Mouse (Mus musculus): ENCODE data around the gene Atf7ip. TPM values are rescaled to one million over a fixed set of nuclear protein-coding genes. Genes with fewer than 3 reads are reported as not detected.

The Atf7ip gene
- total and polyA plus RNA-seq, 2 experiments from 2014 or later: 28.7 to 43.1 TPM

DNA sequence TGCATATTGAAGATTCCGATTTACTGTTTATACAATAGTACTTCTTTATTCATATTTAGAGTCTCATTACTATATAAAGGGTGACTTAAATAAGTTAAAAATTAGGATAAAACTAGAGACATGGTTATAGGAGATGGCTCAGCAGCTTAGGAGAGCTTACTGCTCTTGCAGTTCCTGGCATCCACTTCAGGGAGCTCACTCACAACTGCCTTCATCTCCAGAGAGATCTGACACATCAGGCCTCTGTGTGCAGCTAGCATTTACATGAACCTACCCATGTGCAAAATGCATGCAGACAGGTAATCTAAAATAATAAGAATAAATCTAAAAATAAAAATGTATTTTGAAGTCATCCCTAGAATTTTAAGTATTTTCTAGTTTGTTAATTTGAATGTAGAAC is 36.1 kb downstream of the Atf7ip start:
- Histone ChIP-seq H3K9ac (replicated peaks; ENCODE audit: low read length, poor library complexity, severe bottlenecking) (no peak overlapping the region), H3K4me3 (ENCODE audit: low read depth, low read length) (no peak overlapping the region), H3K9me3 (ENCODE audit: low read length) (no peaks in the 10 kb centered on the region), H3K27me3 (ENCODE audit: insufficient read depth, low read length) (no peaks in the 10 kb centered on the region), H3K27ac (ENCODE audit: low read depth, low read length) (peak overlapping the region; percentile 71), H3K36me3 (ENCODE audit: insufficient read depth, low read length) (no peaks in the 10 kb centered on the region), H3K4me1 (ENCODE audit: insufficient read depth, low read length) (peaks cover 9% of the 10 kb centered on the region; the same call in 1 of the 2 replicates), H3K4me2 (ENCODE audit: low read depth, low read length, poor library complexity, severe bottlenecking) (no peak overlapping the region)
- TF ChIP-seq CTCF (IDR thresholded peaks at IDR 0.05): no peak
- WGBS: 72% methylated on average over 1 of the region's 1 CpGs
- DNase-seq (ENCODE audit: low spot score): no peak
- ATAC-seq (ENCODE audit: low FRiP score): no peak

DNA sequence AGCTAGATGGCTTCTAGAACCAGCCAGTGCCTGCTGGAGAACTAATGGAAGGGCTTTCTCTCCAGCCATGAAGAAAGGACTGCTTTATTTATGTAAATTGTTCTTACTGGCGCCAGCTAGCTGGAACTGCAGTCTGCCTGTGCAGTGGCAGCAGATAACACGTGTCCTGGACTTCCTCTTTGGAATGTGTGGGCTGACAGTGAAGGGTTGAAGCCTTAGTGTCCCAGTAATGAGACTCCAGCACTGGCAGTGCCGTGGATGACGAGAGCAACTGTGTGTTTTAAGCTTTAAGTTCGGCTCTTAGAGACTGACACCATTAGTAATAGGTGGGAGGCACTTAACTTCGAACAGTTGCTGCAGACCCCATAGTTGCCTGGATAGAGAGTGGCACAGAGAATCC is 37.2 kb downstream of the Atf7ip start:
- Histone ChIP-seq H3K36me3 (ENCODE audit: insufficient read depth, low read length) (no peaks in the 10 kb centered on the region), H3K27ac (ENCODE audit: low read depth, low read length) (peak overlapping the region; percentile 58), H3K4me1 (ENCODE audit: insufficient read depth, low read length) (peaks cover 9% of the 10 kb centered on the region; the same call in 1 of the 2 replicates), H3K4me2 (ENCODE audit: low read depth, low read length, poor library complexity, severe bottlenecking) (peak overlapping the region; percentile 26), H3K9ac (replicated peaks; ENCODE audit: low read length, poor library complexity, severe bottlenecking) (no peak overlapping the region), H3K4me3 (ENCODE audit: low read depth, low read length) (no peak overlapping the region), H3K27me3 (ENCODE audit: insufficient read depth, low read length) (no peaks in the 10 kb centered on the region), H3K9me3 (ENCODE audit: low read length) (no peaks in the 10 kb centered on the region)
- 6% methylated on average over 6 of the region's 6 CpGs for WGBS
- DNase-seq (ENCODE audit: low spot score): peak; percentile 87
- peak; percentile 86 for ATAC-seq (ENCODE audit: low FRiP score)
- 0 out of 2 replicates have a peak, but pooled peaks have one; percentile 19 for TF ChIP-seq CTCF (IDR thresholded peaks at IDR 0.05)

DNA sequence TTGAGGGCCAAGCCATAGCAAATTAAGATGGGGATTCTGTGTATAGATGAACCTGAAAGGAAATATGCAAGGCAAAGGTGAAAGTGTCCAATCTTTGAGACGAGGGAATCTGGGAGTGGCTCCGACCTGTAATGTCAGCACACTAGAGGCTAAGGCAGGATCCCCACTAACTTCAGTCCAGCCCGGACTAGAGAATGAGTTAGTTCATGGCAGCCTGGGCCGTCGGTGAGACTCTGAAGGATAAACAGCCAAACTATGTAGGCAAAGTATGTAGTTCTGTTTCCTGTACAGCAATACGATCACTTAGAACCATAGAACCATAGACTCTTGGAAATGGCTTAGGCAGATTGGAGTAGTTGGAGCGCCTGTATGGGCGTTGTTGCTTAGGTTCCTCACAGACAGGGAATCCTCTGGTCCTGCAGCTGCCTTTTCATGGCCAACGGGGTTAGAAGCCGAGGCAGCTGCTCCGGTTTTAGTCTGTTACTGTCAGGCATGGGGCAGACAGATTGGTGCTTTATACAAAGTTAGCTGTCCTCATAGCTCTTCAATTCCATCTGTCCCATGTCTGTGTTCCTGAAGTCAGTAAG is 39.4 kb downstream of the Atf7ip start:
- H3K36me3 ChIP-seq (ENCODE audit: insufficient read depth, low read length): no peaks in the 10 kb centered on the region
- H3K9ac ChIP-seq (replicated peaks; ENCODE audit: low read length, poor library complexity, severe bottlenecking): no peak overlapping the region
- TF ChIP-seq CTCF (IDR thresholded peaks at IDR 0.05): no peak
- WGBS: 76% methylated on average over 11 of the region's 11 CpGs
- no peaks in the 10 kb centered on the region for H3K27me3 ChIP-seq (ENCODE audit: insufficient read depth, low read length)
- H3K4me3 ChIP-seq (ENCODE audit: low read depth, low read length): no peak overlapping the region
- DNase-seq (ENCODE audit: low spot score) (no peak), ATAC-seq (ENCODE audit: low FRiP score) (no peak)
- H3K4me2 ChIP-seq (ENCODE audit: low read depth, low read length, poor library complexity, severe bottlenecking): no peak overlapping the region
- H3K27ac ChIP-seq (ENCODE audit: low read depth, low read length): no peak overlapping the region; the same call in 1 of the 2 replicates
- peaks cover 11% of the 10 kb centered on the region; the same call in 1 of the 2 replicates for H3K4me1 ChIP-seq (ENCODE audit: insufficient read depth, low read length)
- H3K9me3 ChIP-seq (ENCODE audit: low read length): no peaks in the 10 kb centered on the region

DNA sequence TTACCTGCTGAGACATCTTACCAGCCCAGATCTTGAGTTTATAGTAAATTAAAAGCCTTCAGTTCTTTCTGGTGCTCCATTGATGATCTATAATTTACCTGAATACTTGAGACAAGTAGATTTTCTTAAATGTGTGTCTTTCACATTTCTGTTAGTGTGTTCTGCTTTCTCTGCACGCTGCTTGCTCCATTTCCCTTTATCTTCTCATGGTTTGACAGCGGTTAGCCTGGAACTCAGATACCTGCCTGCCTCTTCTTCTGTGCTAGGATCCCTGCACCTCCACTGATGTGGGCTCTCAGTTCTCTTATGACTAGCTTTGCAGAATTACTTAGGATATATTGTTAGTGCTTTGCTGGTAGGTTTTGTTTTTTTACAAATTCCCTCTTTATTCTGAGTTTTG is 40.3 kb downstream of the Atf7ip start:
- Histone ChIP-seq H3K9me3 (ENCODE audit: low read length) (no peaks in the 10 kb centered on the region), H3K36me3 (ENCODE audit: insufficient read depth, low read length) (no peaks in the 10 kb centered on the region), H3K9ac (replicated peaks; ENCODE audit: low read length, poor library complexity, severe bottlenecking) (no peak overlapping the region), H3K27me3 (ENCODE audit: insufficient read depth, low read length) (no peaks in the 10 kb centered on the region), H3K4me2 (ENCODE audit: low read depth, low read length, poor library complexity, severe bottlenecking) (no peak overlapping the region), H3K27ac (ENCODE audit: low read depth, low read length) (peak overlapping the region; percentile 33; the same call in 1 of the 2 replicates), H3K4me1 (ENCODE audit: insufficient read depth, low read length) (peaks cover 11% of the 10 kb centered on the region; the same call in 1 of the 2 replicates), H3K4me3 (ENCODE audit: low read depth, low read length) (no peak overlapping the region)
- no peak for TF ChIP-seq CTCF (IDR thresholded peaks at IDR 0.05)
- no peak for ATAC-seq (ENCODE audit: low FRiP score)
- 74% methylated on average over 2 of the region's 2 CpGs for WGBS
- no peak for DNase-seq (ENCODE audit: low spot score)

DNA sequence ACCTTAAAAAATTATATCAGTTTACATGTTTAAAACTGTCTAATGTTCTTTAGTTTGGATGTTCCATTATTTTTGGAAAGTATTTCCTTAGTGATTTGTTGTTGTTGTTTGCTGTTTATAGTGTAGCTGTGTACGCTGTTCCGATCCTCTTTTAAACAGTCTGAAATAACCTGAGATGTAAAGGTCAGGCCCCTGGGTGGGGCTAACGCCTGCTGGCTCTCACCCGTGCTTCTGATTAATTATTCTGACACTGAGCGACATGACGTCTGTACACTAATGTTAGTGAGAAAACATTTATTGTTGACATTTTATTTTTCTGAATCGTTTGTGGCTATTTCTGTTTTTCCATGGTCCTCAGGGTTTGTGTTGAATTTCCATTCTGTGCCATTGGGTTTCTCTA is 41.0 kb downstream of the Atf7ip start:
- ATAC-seq (ENCODE audit: low FRiP score): no peak
- WGBS: 30% methylated on average over 7 of the region's 7 CpGs
- Histone ChIP-seq H3K27me3 (ENCODE audit: insufficient read depth, low read length) (no peaks in the 10 kb centered on the region), H3K9ac (replicated peaks; ENCODE audit: low read length, poor library complexity, severe bottlenecking) (no peak overlapping the region), H3K9me3 (ENCODE audit: low read length) (no peaks in the 10 kb centered on the region), H3K4me1 (ENCODE audit: insufficient read depth, low read length) (0 out of 2 replicates have a peak, but pooled peaks cover 5% of the 10 kb centered on the region), H3K4me2 (ENCODE audit: low read depth, low read length, poor library complexity, severe bottlenecking) (peak overlapping the region; percentile 12; the same call in 1 of the 2 replicates), H3K36me3 (ENCODE audit: insufficient read depth, low read length) (no peaks in the 10 kb centered on the region), H3K27ac (ENCODE audit: low read depth, low read length) (peak overlapping the region; percentile 59), H3K4me3 (ENCODE audit: low read depth, low read length) (no peak overlapping the region)
- no peak for DNase-seq (ENCODE audit: low spot score)
- TF ChIP-seq CTCF (IDR thresholded peaks at IDR 0.05): no peak

DNA sequence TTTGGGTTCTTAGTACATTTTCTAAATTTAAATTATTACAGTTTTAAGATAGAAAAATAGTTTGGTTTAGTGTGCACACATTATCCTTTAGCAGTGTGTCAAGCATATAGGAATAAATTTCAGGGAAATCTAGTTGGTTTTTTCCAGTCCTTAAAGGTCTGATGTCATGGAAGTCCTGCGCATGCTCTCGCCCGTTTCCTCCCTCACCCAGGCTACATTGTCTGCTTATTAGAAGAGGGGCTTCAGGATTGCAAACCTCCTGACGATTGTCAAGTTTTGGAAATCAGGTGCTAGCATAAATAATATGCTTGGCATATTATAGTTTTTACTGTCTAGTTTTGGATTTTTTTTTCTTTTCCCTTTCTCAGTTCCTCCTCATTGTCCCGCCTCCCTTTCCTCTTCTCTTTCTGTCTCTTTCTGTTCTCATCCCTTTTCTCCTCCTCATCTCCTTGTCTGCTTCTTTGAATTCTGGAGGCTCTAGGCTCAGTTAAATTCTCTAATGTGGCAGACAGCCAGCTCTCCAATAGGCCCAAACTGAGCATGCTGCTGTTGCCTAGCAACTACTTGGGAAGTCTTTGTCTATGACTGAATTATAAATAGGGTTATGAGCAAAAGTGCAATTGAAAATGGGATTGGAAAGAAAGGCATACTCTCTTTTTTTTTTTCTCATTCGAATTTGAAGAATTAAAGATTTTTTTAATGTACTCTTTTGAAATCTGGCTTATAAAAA is 42.2 kb downstream of the Atf7ip start:
- peak; percentile 82 for ATAC-seq (ENCODE audit: low FRiP score)
- 16% methylated on average over 6 of the region's 6 CpGs for WGBS

More for the DNA sequence above, 42.2 kb downstream of the Atf7ip start:
- no peaks in the 10 kb centered on the region for H3K9me3 ChIP-seq (ENCODE audit: low read length)
- no peaks in the 10 kb centered on the region for H3K27me3 ChIP-seq (ENCODE audit: insufficient read depth, low read length)
- no peak overlapping the region for H3K4me2 ChIP-seq (ENCODE audit: low read depth, low read length, poor library complexity, severe bottlenecking)
- TF ChIP-seq CTCF (IDR thresholded peaks at IDR 0.05): no peak
- DNase-seq (ENCODE audit: low spot score): peak; percentile 97
- H3K4me1 ChIP-seq (ENCODE audit: insufficient read depth, low read length): 0 out of 2 replicates have a peak, but pooled peaks cover 5% of the 10 kb centered on the region
- no peak overlapping the region for H3K9ac ChIP-seq (replicated peaks; ENCODE audit: low read length, poor library complexity, severe bottlenecking)
- H3K36me3 ChIP-seq (ENCODE audit: insufficient read depth, low read length): no peaks in the 10 kb centered on the region
- H3K27ac ChIP-seq (ENCODE audit: low read depth, low read length): peak overlapping the region; percentile 92
- H3K4me3 ChIP-seq (ENCODE audit: low read depth, low read length): no peak overlapping the region
